Comparison of ENCODE assay signal across 23 mouse cellular contexts in the genomic region with DNA sequence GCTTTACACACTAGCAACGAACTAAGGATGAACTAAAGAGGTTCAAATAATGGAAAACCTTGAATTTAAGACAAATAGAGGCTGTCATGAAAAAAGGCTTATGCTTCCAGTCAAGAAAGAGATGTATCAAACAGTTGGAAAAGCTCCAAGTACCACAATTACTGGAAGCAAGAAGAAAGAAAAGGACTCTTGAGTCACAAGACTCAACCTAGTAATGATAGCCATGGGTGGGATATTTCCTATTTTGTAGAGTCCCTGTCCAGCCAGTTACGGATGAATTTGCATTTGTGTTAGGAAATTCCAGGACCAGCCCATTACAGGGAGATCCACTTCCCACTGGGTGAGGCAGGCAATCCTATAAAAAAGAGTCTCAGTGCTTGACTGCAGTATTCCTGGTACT. TPM values are rescaled to one million over a fixed set of nuclear protein-coding genes. Genes with fewer than 3 reads are reported as not detected.
"Had no signal": no experiment of that assay in that cellular context is flagged by ENCODE, and none has a peak within 500 bp of the region (broad histone marks: within the 10 kb centered on the region; RNA-seq: fewer than 3 reads in every experiment).

A gene (plus strand): TSS at position 301 of the 400 bp plus-strand sequence.

- H3K4me1 ChIP-seq: neural tube, embryonic 13.5 days; neural tube, embryonic 15.5 days; stomach, embryonic 15.5 days had no signal

- H3K27ac ChIP-seq: neural tube, embryonic 13.5 days; neural tube, embryonic 15.5 days; stomach, embryonic 15.5 days had no signal

- H3K4me3 ChIP-seq: neural tube, embryonic 13.5 days; neural tube, embryonic 15.5 days; stomach, embryonic 15.5 days had no signal

- H3K9me3 ChIP-seq: neural tube, embryonic 13.5 days; neural tube, embryonic 15.5 days; stomach, embryonic 15.5 days had no signal

- H3K9ac ChIP-seq: neural tube, embryonic 13.5 days; neural tube, embryonic 15.5 days; stomach, embryonic 15.5 days had no signal

- H3K27me3 ChIP-seq: neural tube, embryonic 13.5 days; neural tube, embryonic 15.5 days; stomach, embryonic 15.5 days had no signal

- H3K36me3 ChIP-seq: neural tube, embryonic 13.5 days; neural tube, embryonic 15.5 days; stomach, embryonic 15.5 days had no signal

- DNase-seq: retina, postnatal 1 day; right cerebral cortex, adult 18-20 months; right cerebral cortex, postnatal 14 days; right cerebral cortex, postnatal 25 days; right cerebral cortex, postnatal 4 days; spleen, adult 18-20 months; thymus, adult 18-20 months; thymus, adult 2 months; thymus, postnatal 14 days; thymus, postnatal 25 days; thymus, postnatal 36 days; thymus, postnatal 4 days had no signal

- H3K4me2 ChIP-seq: neural tube, embryonic 13.5 days; neural tube, embryonic 15.5 days; stomach, embryonic 15.5 days had no signal

RNA-seq across cellular contexts. Expression of the gene that starts here (rescaled TPM):
- total RNA-seq: neutrophil, adult 5-6 weeks had no signal
- polyA plus RNA-seq: neural tube, embryonic 13.5 days; neural tube, embryonic 14.5 days; small intestine, adult 2 months; spleen, adult 2 months; stomach, embryonic 14.5 days; stomach, embryonic 16.5 days; testis, adult 2 months; urinary bladder, adult 2 months had no signal
